Mouse (Mus musculus) kidney, embryonic 15.5 days (tissue): Measurements from ENCODE around the gene Gm20824. TPM values are rescaled to one million over a fixed set of nuclear protein-coding genes. Genes with fewer than 3 reads are reported as not detected.
"Not testable (repeated sequence)": the region's sequence is repeated elsewhere in the genome, so short reads cannot be mapped to it uniquely, and the experiment has no call there.

ENCODE experiments used
- ATAC-seq: fragments of 200-750 bp; cut with Nextera tagmentation; replicated peaks from 2 replicates; pipeline ENCODE4 v1.8.0; 2017; ENCODE audit warnings: moderate TSS enrichment; ENCODE audit not compliant: low FRiP score
- H3K27ac ChIP-seq: fragments of 300-500 bp; sonication (generic); 2 replicates; pipeline ENCODE4 v1.5.1; 2015; ENCODE audit warnings: mild to moderate bottlenecking, inconsistent platforms
- H3K27me3 ChIP-seq: fragments of 300-500 bp; sonication (generic); 2 replicates; pipeline ENCODE4 v1.6.1; 2015; ENCODE audit warnings: inconsistent platforms
- H3K36me3 ChIP-seq: fragments of 300-500 bp; sonication (generic); 2 replicates; pipeline ENCODE4 v1.6.1; 2015; ENCODE audit warnings: inconsistent platforms
- H3K4me1 ChIP-seq: fragments of 300-500 bp; sonication (generic); 2 replicates; pipeline ENCODE4 v1.6.1; 2015; ENCODE audit warnings: inconsistent platforms
- H3K4me2 ChIP-seq: fragments of 300-500 bp; sonication (generic); 2 replicates; pipeline ENCODE4 v1.6.1; 2015; ENCODE audit warnings: moderate library complexity, mild to moderate bottlenecking, inconsistent platforms
- H3K4me3 ChIP-seq: fragments of 300-500 bp; sonication (generic); replicated peaks from 2 replicates; pipeline ENCODE4 v1.5.1; 2015; ENCODE audit warnings: mild to moderate bottlenecking, inconsistent platforms
- H3K9ac ChIP-seq: fragments of 300-500 bp; sonication (generic); 2 replicates; pipeline ENCODE4 v1.6.1; 2015; ENCODE audit warnings: mild to moderate bottlenecking, inconsistent platforms
- H3K9me3 ChIP-seq: fragments of 300-500 bp; sonication (generic); replicated peaks from 2 replicates; pipeline ENCODE4 v1.6.1; 2016; ENCODE audit warnings: inconsistent platforms
- WGBS: fragments of 180-500 bp; shearing (Covaris S2); methylation state at CpG from one replicate; pipeline ENCODE4 v1.1.7; 2015; ENCODE audit warnings: mixed read lengths; 5-methylcytosine and 5-hydroxymethylcytosine counted together
- polyA plus RNA-seq: library from polyadenylated mRNA; unstranded; fragments of >200 nt; fragmentation: Nextera tagmentation; extraction: Ambion mirVana; gene quantifications from 2 replicates; pipeline ENCODE4 v1.2.1, GENCODE M21; 2015

Gene Gm20824
- polyA plus RNA-seq: not detected in 2 replicates

- no CpG with 5 or more reads among the region's 6 CpGs for WGBS
Measured at GRCm38 (mm10) chrY:8257607-8258006, at the start of gene Gm20824. Gm20824 (plus strand) TSS chrY:8257907.

More at GRCm38 (mm10) chrY:8257607-8258006, at the start of gene Gm20824:
- H3K27ac ChIP-seq, H3K4me1 ChIP-seq, ATAC-seq, H3K4me3 ChIP-seq, H3K9me3 ChIP-seq, H3K4me2 ChIP-seq, H3K9ac ChIP-seq, H3K27me3 ChIP-seq, H3K36me3 ChIP-seq: not testable (repeated sequence)

Other genes with a start within 250 kb of the Gm20824 start
- not detected in 2 replicates for gene Gm20825, start 186.4 kb upstream of the Gm20824 start, polyA plus RNA-seq